Mouse (Mus musculus): ENCODE results near the gene Pfkl. TPM values are rescaled to one million over a fixed set of nuclear protein-coding genes. Genes with fewer than 3 reads are reported as not detected.

The Pfkl gene
- polyA plus RNA-seq, 1 experiment: 122 TPM

- Histone ChIP-seq H3K27me3 (ENCODE audit: control insufficient read depth, insufficient read depth, insufficient read length) (peaks cover 45% of the 10 kb centered on the region), H3ac (ENCODE audit: control insufficient read depth, insufficient read length) (no peak overlapping the region), H3K79me2 (ENCODE audit: control insufficient read depth, insufficient read depth) (no peaks in the 10 kb centered on the region), H3K36me3 (ENCODE audit: control insufficient read depth, insufficient read depth) (no peaks in the 10 kb centered on the region), H3K4me2 (ENCODE audit: low read depth) (no peak overlapping the region), H3K4me3 (no peak overlapping the region)
- TF ChIP-seq TCF3 (IDR thresholded peaks at IDR 0.05; ENCODE audit: insufficient read length, low read depth) (no peak), USF1 (IDR thresholded peaks at IDR 0.05; ENCODE audit: low read depth) (no peak), POLR2AphosphoS2 (IDR thresholded peaks at IDR 0.05; ENCODE audit: insufficient read length, low read depth) (no peak), SRF (IDR thresholded peaks at IDR 0.05; ENCODE audit: control insufficient read depth, insufficient read length, low read depth) (no peak), CEBPB (IDR thresholded peaks at IDR 0.05; ENCODE audit: insufficient read depth, poor library complexity, severe bottlenecking) (no peak), MAX (IDR thresholded peaks at IDR 0.05; ENCODE audit: low read depth) (no peak), TCF12 (IDR thresholded peaks at IDR 0.05; ENCODE audit: insufficient read depth, poor library complexity, severe bottlenecking) (no peak), E2F4 (IDR thresholded peaks at IDR 0.05; ENCODE audit: insufficient read depth) (no peak), REST (IDR thresholded peaks at IDR 0.05; ENCODE audit: insufficient read depth, insufficient read length) (no peak)
Measured at GRCm38 (mm10) chr10:78048061-78048730, 38.3 kb upstream of the Pfkl start.

GRCm38 (mm10) chr10:78046388-78046787 lies 36.5 kb upstream of the Pfkl start:
- Histone ChIP-seq H3K36me3 (ENCODE audit: control insufficient read depth, insufficient read depth) (no peaks in the 10 kb centered on the region), H3K4me3 (no peak overlapping the region), H3K79me2 (ENCODE audit: control insufficient read depth, insufficient read depth) (no peaks in the 10 kb centered on the region), H3K27me3 (ENCODE audit: control insufficient read depth, insufficient read depth, insufficient read length) (peaks cover 27% of the 10 kb centered on the region), H3K4me2 (ENCODE audit: low read depth) (no peak overlapping the region), H3ac (ENCODE audit: control insufficient read depth, insufficient read length) (no peak overlapping the region)
- TF ChIP-seq TCF12 (IDR thresholded peaks at IDR 0.05; ENCODE audit: insufficient read depth, poor library complexity, severe bottlenecking): no peak
- no peak for TF ChIP-seq REST (IDR thresholded peaks at IDR 0.05; ENCODE audit: insufficient read depth, insufficient read length)
- no peak for TF ChIP-seq TCF3 (IDR thresholded peaks at IDR 0.05; ENCODE audit: insufficient read length, low read depth)
- TF ChIP-seq MAX (IDR thresholded peaks at IDR 0.05; ENCODE audit: low read depth): no peak
- TF ChIP-seq SRF (IDR thresholded peaks at IDR 0.05; ENCODE audit: control insufficient read depth, insufficient read length, low read depth): no peak
- no peak for TF ChIP-seq E2F4 (IDR thresholded peaks at IDR 0.05; ENCODE audit: insufficient read depth)
- no peak for TF ChIP-seq MYOG (IDR thresholded peaks at IDR 0.05; ENCODE audit: control insufficient read depth in 1 of 3, insufficient read depth in 1 of 3, insufficient read length in 2 of 3, low read depth in 2 of 3)
- TF ChIP-seq MYOD1 (IDR thresholded peaks at IDR 0.05; ENCODE audit: control insufficient read depth in 1 of 3, insufficient read length in 2 of 3, low read depth in 2 of 3): no peak
- TF ChIP-seq POLR2A (IDR thresholded peaks at IDR 0.05; ENCODE audit: insufficient read length, low read depth): no peak
- no peak for TF ChIP-seq USF1 (IDR thresholded peaks at IDR 0.05; ENCODE audit: low read depth)
- TF ChIP-seq POLR2AphosphoS2 (IDR thresholded peaks at IDR 0.05; ENCODE audit: insufficient read length, low read depth): no peak
- TF ChIP-seq CEBPB (IDR thresholded peaks at IDR 0.05; ENCODE audit: insufficient read depth, poor library complexity, severe bottlenecking): no peak

DNA sequence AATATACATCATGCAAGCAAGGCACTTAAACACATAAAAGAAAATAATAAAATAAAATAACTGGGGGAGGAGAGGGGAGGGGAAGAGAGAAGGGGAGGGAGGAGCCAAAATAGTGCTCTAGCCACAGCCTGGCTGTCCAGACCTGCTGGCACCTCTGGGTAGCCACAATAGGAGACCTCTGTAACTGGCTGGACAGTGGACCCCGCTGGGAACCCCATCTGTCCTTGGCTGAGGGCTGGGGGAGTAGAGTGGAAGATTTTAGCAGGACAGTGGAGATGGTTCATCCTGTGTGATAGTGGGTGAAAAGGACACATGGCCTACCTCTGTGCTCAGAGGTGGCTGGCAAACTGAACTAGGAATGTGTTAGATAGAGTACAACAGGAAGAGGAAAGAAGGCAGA lies 34.6 kb upstream of the Pfkl start:
- no peaks in the 10 kb centered on the region for H3K36me3 ChIP-seq (ENCODE audit: control insufficient read depth, insufficient read depth)
- H3K4me2 ChIP-seq (ENCODE audit: low read depth): no peak overlapping the region
- no peak overlapping the region for H3ac ChIP-seq (ENCODE audit: control insufficient read depth, insufficient read length)
- no peak overlapping the region for H3K4me3 ChIP-seq
- TF ChIP-seq SRF (IDR thresholded peaks at IDR 0.05; ENCODE audit: control insufficient read depth, insufficient read length, low read depth) (no peak), POLR2AphosphoS2 (IDR thresholded peaks at IDR 0.05; ENCODE audit: insufficient read length, low read depth) (no peak), CEBPB (IDR thresholded peaks at IDR 0.05; ENCODE audit: insufficient read depth, poor library complexity, severe bottlenecking) (no peak), MYOG (IDR thresholded peaks at IDR 0.05; ENCODE audit: control insufficient read depth in 1 of 3, insufficient read depth in 1 of 3, insufficient read length in 2 of 3, low read depth in 2 of 3) (no peak), POLR2A (IDR thresholded peaks at IDR 0.05; ENCODE audit: insufficient read length, low read depth) (no peak), MYOD1 (IDR thresholded peaks at IDR 0.05; ENCODE audit: control insufficient read depth in 1 of 3, insufficient read length in 2 of 3, low read depth in 2 of 3) (no peak), E2F4 (IDR thresholded peaks at IDR 0.05; ENCODE audit: insufficient read depth) (no peak), TCF3 (IDR thresholded peaks at IDR 0.05; ENCODE audit: insufficient read length, low read depth) (no peak)
- peaks cover 12% of the 10 kb centered on the region for H3K27me3 ChIP-seq (ENCODE audit: control insufficient read depth, insufficient read depth, insufficient read length)
- no peaks in the 10 kb centered on the region for H3K79me2 ChIP-seq (ENCODE audit: control insufficient read depth, insufficient read depth)

- TF ChIP-seq TCF12 (IDR thresholded peaks at IDR 0.05; ENCODE audit: insufficient read depth, poor library complexity, severe bottlenecking) (no peak), SRF (IDR thresholded peaks at IDR 0.05; ENCODE audit: control insufficient read depth, insufficient read length, low read depth) (no peak), MYOG (IDR thresholded peaks at IDR 0.05; ENCODE audit: control insufficient read depth in 1 of 3, insufficient read depth in 1 of 3, insufficient read length in 2 of 3, low read depth in 2 of 3) (no peak), MYOD1 (IDR thresholded peaks at IDR 0.05; ENCODE audit: control insufficient read depth in 1 of 3, insufficient read length in 2 of 3, low read depth in 2 of 3) (no peak), POLR2AphosphoS2 (IDR thresholded peaks at IDR 0.05; ENCODE audit: insufficient read length, low read depth) (no peak), CEBPB (IDR thresholded peaks at IDR 0.05; ENCODE audit: insufficient read depth, poor library complexity, severe bottlenecking) (no peak), MAX (IDR thresholded peaks at IDR 0.05; ENCODE audit: low read depth) (no peak), E2F4 (IDR thresholded peaks at IDR 0.05; ENCODE audit: insufficient read depth) (no peak), USF1 (IDR thresholded peaks at IDR 0.05; ENCODE audit: low read depth) (no peak), POLR2A (IDR thresholded peaks at IDR 0.05; ENCODE audit: insufficient read length, low read depth) (no peak), REST (IDR thresholded peaks at IDR 0.05; ENCODE audit: insufficient read depth, insufficient read length) (no peak), TCF3 (IDR thresholded peaks at IDR 0.05; ENCODE audit: insufficient read length, low read depth) (no peak)
- no peak within 1 kb of the TSS for H3ac ChIP-seq (ENCODE audit: control insufficient read depth, insufficient read length)
- H3K36me3 ChIP-seq (ENCODE audit: control insufficient read depth, insufficient read depth): no peaks in the 10 kb centered on the region
- H3K4me3 ChIP-seq: no peak within 1 kb of the TSS
- no peaks in the 10 kb centered on the region for H3K79me2 ChIP-seq (ENCODE audit: control insufficient read depth, insufficient read depth)
- H3K27me3 ChIP-seq (ENCODE audit: control insufficient read depth, insufficient read depth, insufficient read length): peaks cover 7% of the 10 kb centered on the region
- H3K4me2 ChIP-seq (ENCODE audit: low read depth): no peak within 1 kb of the TSS
Measured at GRCm38 (mm10) chr10:78043406-78043836, 33.5 kb upstream of the Pfkl start, which contains the start of gene Aire. Gene Aire (minus strand): TSS chr10:78043610.
